Mouse (Mus musculus): ENCODE results near the gene Aaed1. TPM values are rescaled to one million over a fixed set of nuclear protein-coding genes. Genes with fewer than 3 reads are reported as not detected.
"Not testable (repeated sequence)": the region's sequence is repeated elsewhere in the genome, so short reads cannot be mapped to it uniquely, and the experiment has no call there.

Aaed1 gene
- polyA plus RNA-seq, 1 experiment from 2014 or later, result 19.2 TPM

DNA sequence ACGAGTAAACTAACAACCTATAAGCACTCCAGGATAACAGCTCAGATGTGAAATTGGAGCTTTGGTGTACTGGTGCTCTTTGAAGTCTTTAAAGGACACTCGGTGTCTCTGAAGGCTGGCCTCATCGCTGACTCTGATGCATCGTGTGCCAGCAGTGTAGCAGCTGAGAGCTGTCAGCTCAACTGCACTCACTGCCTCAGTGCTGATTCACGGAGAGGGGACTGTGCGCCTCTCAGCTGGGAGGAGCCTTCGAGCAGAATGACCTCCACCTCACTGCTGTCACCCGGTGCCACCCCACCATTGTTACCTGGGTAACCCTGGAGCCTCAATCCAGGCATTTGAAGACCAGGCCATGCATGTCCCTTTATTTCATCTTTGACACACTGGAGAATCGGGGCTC is 45.4 kb downstream of the Aaed1 start:
- no peak overlapping the region for H3K9ac ChIP-seq (replicated peaks)
- H3K27me3 ChIP-seq, result no peaks in the 10 kb centered on the region
- no peaks in the 10 kb centered on the region for H3K9me3 ChIP-seq
- H3K4me3 ChIP-seq, result no peak overlapping the region
- no peak overlapping the region for H3K4me2 ChIP-seq (replicated peaks)
- peak; percentile 62; the same call in 1 of the 2 replicates for ATAC-seq (ENCODE audit: low FRiP score, low read depth)
- no peaks in the 10 kb centered on the region for H3K36me3 ChIP-seq
- H3K27ac ChIP-seq (replicated peaks), result no peak overlapping the region
- 18% methylated on average over 9 of the region's 9 CpGs for WGBS
- no peaks in the 10 kb centered on the region for H3K4me1 ChIP-seq

DNA sequence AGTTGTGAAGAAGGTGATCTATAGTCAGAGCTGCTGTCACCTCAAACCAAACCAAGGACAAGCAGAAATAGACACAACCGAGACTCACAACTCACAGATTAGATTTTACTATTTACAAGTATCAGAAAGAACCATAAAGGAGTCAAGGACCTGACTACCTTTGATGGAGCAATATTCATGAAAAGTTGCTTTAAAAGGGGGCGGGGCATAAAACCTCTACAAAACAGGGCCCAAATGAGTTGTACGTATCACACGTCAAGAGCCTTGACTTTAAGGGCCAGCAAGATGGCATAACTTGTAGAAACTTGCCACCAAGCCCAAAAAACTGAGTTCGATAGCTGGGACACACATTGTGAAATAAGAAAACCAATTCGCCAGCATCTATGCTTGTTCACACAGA is 47.9 kb downstream of the Aaed1 start:
- H3K27me3 ChIP-seq, result no peaks in the 10 kb centered on the region
- H3K9me3 ChIP-seq, result no peaks in the 10 kb centered on the region
- H3K4me2 ChIP-seq (replicated peaks), result no peak overlapping the region
- no peaks in the 10 kb centered on the region for H3K4me1 ChIP-seq
- H3K27ac ChIP-seq (replicated peaks), result no peak overlapping the region
- no peak overlapping the region for H3K9ac ChIP-seq (replicated peaks)
- H3K36me3 ChIP-seq, result no peaks in the 10 kb centered on the region
- 96% methylated on average over 6 of the region's 6 CpGs for WGBS
- no peak for ATAC-seq (ENCODE audit: low FRiP score, low read depth)
- no peak overlapping the region for H3K4me3 ChIP-seq

DNA sequence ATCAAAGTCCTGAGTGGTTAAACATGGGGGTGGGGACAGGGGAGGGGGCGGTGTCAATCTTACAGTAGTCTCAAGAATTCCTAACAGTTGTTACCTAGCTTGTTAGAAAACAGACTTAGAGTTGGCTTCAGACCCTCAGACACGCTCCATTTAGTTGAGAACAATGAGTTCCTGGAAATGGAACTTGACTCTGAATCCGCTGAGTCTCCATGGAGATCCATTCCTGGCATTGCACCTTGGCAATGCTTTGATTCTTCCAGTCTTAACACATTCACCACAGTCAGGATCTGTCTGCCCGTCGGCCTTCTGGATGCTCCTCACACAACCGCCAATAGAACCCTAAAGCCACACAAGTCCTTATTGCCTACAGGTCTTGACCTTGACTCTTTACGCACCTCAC is 52.6 kb downstream of the Aaed1 start:
- H3K27ac ChIP-seq (replicated peaks), result no peak overlapping the region
- no peaks in the 10 kb centered on the region for H3K27me3 ChIP-seq
- H3K4me2 ChIP-seq (replicated peaks), result no peak overlapping the region
- no peaks in the 10 kb centered on the region for H3K36me3 ChIP-seq
- H3K9me3 ChIP-seq, result no peaks in the 10 kb centered on the region
- WGBS, result 79% methylated on average over 7 of the region's 7 CpGs
- peaks cover 7% of the 10 kb centered on the region for H3K4me1 ChIP-seq
- ATAC-seq (ENCODE audit: low FRiP score, low read depth), result no peak
- no peak overlapping the region for H3K9ac ChIP-seq (replicated peaks)
- H3K4me3 ChIP-seq, result no peak overlapping the region

DNA sequence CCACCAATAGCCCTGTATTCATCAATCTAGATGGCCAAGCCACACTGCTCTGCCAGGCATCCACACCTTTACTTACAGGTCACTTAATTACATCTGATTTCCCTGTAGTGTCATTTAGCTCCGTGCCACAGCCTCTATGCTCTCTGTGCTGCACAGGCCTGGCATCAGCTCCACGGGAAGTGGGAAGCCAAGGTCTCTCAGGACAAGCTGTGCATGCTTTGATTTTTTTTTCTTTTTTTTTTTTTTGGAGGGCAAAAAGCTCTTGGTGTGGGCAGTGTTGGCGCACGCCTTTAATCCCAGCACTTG is 54.0 kb downstream of the Aaed1 start:
- H3K9ac ChIP-seq (replicated peaks), result no peak overlapping the region
- peaks cover 7% of the 10 kb centered on the region for H3K4me1 ChIP-seq
- H3K4me3 ChIP-seq, result no peak overlapping the region
- no peak overlapping the region for H3K4me2 ChIP-seq (replicated peaks)
- no peak overlapping the region for H3K27ac ChIP-seq (replicated peaks)
- 59% methylated on average over 4 of the region's 4 CpGs for WGBS
- H3K27me3 ChIP-seq, result no peaks in the 10 kb centered on the region
- H3K9me3 ChIP-seq, result no peaks in the 10 kb centered on the region
- no peak for ATAC-seq (ENCODE audit: low FRiP score, low read depth)
- no peaks in the 10 kb centered on the region for H3K36me3 ChIP-seq

DNA sequence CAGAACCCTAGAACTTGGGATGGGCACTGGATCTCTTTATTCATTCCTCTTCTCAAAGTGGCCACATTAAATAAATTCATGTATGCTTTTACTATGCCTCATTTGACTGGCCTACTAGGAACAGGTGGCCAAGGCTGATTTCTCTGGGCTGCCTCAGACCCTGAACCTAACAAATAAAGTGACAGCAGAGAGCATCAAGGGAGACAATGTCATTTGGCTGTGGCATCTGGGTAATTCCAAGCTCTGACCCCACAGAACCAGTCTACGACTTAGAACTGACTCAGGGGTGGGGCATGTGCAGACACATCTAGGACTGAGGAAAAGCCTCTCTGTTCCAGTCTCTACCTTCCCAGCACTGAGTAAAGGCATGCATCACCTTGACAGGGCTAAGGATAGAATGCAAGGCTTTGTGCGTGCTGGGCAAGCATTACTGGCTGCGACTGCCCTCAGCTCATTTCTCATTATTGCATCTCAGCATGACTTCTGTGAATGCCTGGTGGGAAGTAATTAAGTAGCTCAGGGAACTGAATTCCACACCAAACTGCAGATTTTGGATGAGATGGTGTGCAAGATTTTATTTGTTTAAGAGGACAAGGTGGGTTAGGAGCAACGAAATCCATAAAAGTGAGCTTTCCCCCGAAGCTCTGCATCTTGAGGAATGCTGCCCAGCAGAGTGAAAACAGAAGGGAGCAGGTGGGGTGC is 54.5 kb downstream of the Aaed1 start:
- Histone ChIP-seq H3K27me3 (no peaks in the 10 kb centered on the region), H3K27ac (replicated peaks) (no peak overlapping the region), H3K9me3 (no peaks in the 10 kb centered on the region), H3K9ac (replicated peaks) (no peak overlapping the region), H3K4me3 (no peak overlapping the region), H3K4me2 (replicated peaks) (no peak overlapping the region), H3K36me3 (no peaks in the 10 kb centered on the region), H3K4me1 (peaks cover 7% of the 10 kb centered on the region)
- 17% methylated on average over 5 of the region's 5 CpGs for WGBS
- no peak for ATAC-seq (ENCODE audit: low FRiP score, low read depth)

DNA sequence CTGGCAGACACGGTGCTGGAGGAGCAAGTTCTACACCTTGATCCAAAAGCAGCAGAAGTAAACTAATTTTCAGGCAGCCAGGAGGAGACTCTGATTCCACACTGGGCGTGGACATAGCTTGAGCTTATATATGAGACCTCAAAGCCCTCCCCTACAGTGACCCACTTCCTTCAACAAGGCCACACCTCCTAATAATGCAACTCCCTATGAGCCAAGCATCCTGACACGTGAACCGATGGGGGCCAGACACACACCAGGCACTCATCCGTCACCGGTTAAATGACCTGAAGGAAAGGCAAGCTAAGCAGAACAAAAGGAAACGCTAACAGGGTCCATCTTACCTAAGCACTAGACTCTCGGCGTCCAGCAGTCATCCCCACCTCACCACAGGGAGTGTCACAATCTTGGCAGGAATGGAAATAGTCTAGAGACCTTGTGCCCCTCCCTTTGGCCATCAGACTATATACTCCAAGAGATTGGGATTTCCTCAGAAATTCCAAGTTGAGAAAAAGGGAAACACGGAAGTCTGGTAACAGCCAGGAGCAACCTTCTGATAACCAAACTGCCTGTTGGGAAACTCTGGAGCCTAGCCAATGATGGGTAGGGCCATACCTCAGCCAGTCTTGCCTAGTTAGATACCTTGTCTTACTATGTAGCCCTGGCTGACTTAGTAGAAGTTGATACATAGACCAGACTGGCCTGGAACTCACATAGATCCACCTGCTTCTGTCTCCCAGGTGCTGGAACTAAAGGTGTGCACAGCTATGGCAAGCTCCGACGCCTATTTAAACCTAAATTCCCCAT is 55.3 kb downstream of the Aaed1 start:
- Histone ChIP-seq H3K9me3 (no peaks in the 10 kb centered on the region), H3K4me1 (peaks cover 7% of the 10 kb centered on the region), H3K4me3 (no peak overlapping the region), H3K36me3 (no peaks in the 10 kb centered on the region), H3K9ac (replicated peaks) (no peak overlapping the region), H3K4me2 (replicated peaks) (no peak overlapping the region), H3K27me3 (no peaks in the 10 kb centered on the region), H3K27ac (replicated peaks) (no peak overlapping the region)
- WGBS, result 88% methylated on average over 12 of the region's 12 CpGs
- no peak for ATAC-seq (ENCODE audit: low FRiP score, low read depth)

DNA sequence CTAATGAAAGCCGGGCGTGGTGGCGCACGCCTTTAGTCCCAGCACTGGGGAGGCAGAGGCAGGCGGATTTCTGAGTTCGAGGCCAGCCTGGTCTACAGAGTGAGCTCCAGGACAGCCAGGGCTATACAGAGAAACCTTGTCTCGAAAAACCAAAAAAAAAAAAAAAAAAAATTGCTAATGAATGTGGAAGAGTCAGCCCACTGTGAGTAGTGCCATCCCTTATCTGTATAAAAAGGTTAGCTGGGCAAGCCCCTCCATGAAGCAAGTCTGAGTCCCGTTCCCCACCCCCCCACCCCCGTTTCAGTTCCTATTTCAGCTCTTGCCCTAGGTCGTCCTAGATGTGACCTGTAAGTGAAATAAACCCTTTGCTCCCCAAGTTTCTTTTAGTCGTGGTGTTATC is 58.3 kb downstream of the Aaed1 start:
- H3K4me3 ChIP-seq; H3K9me3 ChIP-seq; H3K27ac ChIP-seq (replicated peaks); H3K9ac ChIP-seq (replicated peaks); H3K4me2 ChIP-seq (replicated peaks); H3K4me1 ChIP-seq; H3K27me3 ChIP-seq; ATAC-seq (ENCODE audit: low FRiP score, low read depth); H3K36me3 ChIP-seq: not testable (repeated sequence)
- 92% methylated on average over 11 of the region's 11 CpGs for WGBS

DNA sequence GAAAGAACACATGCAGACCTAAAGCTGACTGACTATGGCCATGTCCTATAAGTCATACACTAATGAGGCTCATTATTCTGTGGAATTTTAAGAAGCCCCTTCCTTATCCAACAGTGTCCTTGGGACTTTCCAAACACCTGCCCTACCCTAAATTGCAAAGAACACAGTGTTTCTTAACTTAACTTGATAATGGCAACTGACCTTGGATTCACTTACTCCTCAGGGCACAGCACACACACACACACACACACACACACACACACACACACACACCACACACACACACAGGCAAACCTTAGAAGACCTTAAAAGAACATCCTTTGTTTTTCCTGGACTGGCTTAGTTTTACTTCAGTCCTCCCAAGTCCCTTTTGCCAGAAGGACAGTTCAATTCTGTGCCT is 58.8 kb downstream of the Aaed1 start:
- Histone ChIP-seq H3K36me3 (no peaks in the 10 kb centered on the region), H3K9ac (replicated peaks) (no peak overlapping the region), H3K9me3 (no peaks in the 10 kb centered on the region), H3K4me1 (peaks cover 9% of the 10 kb centered on the region), H3K27me3 (peaks cover 1% of the 10 kb centered on the region; the same call in 1 of the 2 replicates), H3K27ac (replicated peaks) (no peak overlapping the region), H3K4me3 (no peak overlapping the region), H3K4me2 (replicated peaks) (no peak overlapping the region)
- ATAC-seq (ENCODE audit: low FRiP score, low read depth), result no peak

DNA sequence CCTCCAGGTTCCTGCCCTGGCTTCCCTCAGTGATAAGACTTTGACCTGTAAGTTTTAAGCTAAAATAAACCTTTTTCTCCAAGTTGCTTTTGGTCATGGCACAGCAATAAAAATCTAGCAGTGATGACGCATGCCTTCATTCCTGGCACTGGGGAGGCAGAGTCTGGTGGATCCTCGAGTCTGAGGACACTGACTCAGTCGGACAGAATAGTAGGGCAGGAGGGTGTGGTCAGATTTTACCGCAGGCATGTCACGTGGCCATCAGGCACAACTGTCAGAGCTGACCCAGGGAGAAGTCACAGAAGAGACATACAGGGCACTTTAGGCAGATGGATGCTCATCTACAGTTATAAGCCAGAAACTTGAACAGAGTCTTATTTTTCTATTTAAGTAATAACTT is 60.4 kb downstream of the Aaed1 start:
- Histone ChIP-seq H3K9ac (replicated peaks) (no peak overlapping the region), H3K4me1 (peaks cover 9% of the 10 kb centered on the region; the same call in 1 of the 2 replicates), H3K27me3 (peaks cover 9% of the 10 kb centered on the region; the same call in 1 of the 2 replicates), H3K4me2 (replicated peaks) (no peak overlapping the region), H3K4me3 (no peak overlapping the region), H3K36me3 (no peaks in the 10 kb centered on the region), H3K27ac (replicated peaks) (no peak overlapping the region), H3K9me3 (no peaks in the 10 kb centered on the region)
- no peak for ATAC-seq (ENCODE audit: low FRiP score, low read depth)
- WGBS, result 79% methylated on average over 5 of the region's 5 CpGs

DNA sequence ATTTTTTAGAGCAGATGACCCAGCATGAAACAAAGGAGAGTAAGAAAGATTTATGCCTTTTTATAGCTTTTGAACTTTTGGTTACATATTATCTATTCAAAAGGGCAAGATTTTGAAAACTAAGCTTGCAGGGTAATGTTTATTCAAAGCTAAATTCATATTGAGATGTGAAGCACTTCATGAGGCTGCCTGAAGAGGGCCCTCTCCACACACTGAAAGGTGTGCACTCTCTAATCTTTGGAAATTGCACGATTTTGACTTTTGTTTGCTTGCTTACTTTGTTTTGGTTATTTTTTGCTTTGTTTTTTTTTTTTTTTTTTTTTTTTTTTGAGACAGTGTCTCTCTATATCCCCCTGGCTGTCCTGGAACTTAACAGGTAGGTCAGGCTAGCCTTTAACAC is 62.1 kb downstream of the Aaed1 start:
- peaks cover 9% of the 10 kb centered on the region; the same call in 1 of the 2 replicates for H3K27me3 ChIP-seq
- no peak overlapping the region for H3K27ac ChIP-seq (replicated peaks)
- H3K4me2 ChIP-seq (replicated peaks), result no peak overlapping the region
- no peaks in the 10 kb centered on the region for H3K36me3 ChIP-seq
- WGBS, result 24% methylated on average over 1 of the region's 1 CpGs
- no peak overlapping the region for H3K9ac ChIP-seq (replicated peaks)
- H3K4me1 ChIP-seq, result peaks cover 9% of the 10 kb centered on the region; the same call in 1 of the 2 replicates
- no peak for ATAC-seq (ENCODE audit: low FRiP score, low read depth)
- H3K4me3 ChIP-seq, result no peak overlapping the region
- no peaks in the 10 kb centered on the region for H3K9me3 ChIP-seq

DNA sequence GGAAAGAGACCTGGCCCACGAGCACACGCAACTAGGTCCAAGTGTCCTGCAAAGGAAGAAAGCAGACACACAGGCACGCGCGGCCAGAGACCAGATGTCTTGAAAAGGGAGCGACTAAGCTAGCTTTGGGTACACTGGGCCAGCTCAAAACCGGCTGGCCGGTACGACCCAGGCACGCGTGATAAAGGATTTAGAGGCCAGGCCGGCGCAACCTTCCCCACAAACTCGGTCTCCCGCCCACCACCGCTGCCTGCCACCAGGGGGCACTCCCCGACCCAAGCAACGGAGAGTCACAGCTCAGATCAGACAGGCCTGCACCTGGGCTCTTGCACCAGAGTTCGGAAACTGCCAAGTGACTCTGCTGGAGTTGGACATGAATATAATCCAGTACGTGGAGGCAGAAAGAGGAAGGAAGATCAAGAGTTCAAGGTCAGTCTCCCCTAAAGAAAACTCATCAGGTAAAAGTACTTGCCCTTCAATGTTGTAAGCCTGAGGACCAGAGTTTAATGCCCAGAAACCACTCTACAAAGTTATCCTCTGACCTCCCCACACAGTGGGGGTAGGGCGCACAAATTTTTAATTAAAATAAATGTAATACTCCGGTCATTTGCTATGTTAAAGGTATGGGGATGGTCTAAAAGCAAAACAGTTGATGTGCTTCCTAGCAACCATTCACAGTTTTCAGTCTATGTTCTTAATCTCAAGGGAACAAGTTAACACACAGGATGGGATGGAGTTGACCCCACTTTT is 63.6 kb downstream of the Aaed1 start:
- H3K9me3 ChIP-seq, result no peaks in the 10 kb centered on the region
- peak overlapping the region; percentile 54 for H3K9ac ChIP-seq (replicated peaks)
- WGBS, result 7% methylated on average over 22 of the region's 22 CpGs
- peaks cover 9% of the 10 kb centered on the region; the same call in 1 of the 2 replicates for H3K4me1 ChIP-seq
- H3K36me3 ChIP-seq, result no peaks in the 10 kb centered on the region
- H3K4me2 ChIP-seq (replicated peaks), result peak overlapping the region; percentile 88
- no peak overlapping the region for H3K27ac ChIP-seq (replicated peaks)
- ATAC-seq (ENCODE audit: low FRiP score, low read depth), result peak; percentile 87
- H3K4me3 ChIP-seq, result peak overlapping the region; percentile 46
- peaks cover 9% of the 10 kb centered on the region; the same call in 1 of the 2 replicates for H3K27me3 ChIP-seq

DNA sequence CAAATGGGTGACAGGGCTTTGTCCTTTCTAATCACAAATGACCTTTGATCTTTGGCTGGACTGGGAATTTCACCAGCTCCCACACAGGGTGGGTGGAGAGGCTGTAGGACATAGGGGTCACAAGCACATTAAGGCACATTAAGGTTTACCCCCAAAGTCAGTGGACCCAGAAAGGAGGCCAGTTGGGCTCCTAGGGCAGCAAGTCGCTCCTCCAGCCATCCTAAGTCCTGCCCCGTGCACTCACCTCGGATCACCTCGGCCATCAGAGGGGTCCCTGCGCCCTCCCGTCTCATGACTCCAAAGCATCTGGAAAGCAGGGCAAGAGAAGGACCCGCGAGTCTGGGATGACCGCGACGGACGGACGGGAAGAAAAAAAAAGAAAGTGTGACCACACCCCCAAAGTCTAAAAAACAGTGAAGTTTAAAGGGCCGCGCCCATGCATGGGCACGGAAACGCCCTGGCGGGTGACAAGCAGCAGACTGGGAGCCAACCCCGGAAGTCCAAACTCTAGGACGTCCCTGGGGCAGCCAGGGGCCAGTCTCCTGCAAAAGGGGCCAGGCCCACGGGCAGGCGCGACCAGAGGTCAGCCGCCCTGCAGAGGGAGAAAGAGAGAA is 64.2 kb downstream of the Aaed1 start:
- Histone ChIP-seq H3K9me3 (no peaks in the 10 kb centered on the region), H3K4me2 (replicated peaks) (peak overlapping the region; percentile 88), H3K27ac (replicated peaks) (no peak overlapping the region), H3K4me1 (peaks cover 9% of the 10 kb centered on the region; the same call in 1 of the 2 replicates), H3K27me3 (peaks cover 9% of the 10 kb centered on the region; the same call in 1 of the 2 replicates), H3K9ac (replicated peaks) (peak overlapping the region; percentile 54), H3K4me3 (peak overlapping the region; percentile 46), H3K36me3 (no peaks in the 10 kb centered on the region)
- peak; percentile 75 for ATAC-seq (ENCODE audit: low FRiP score, low read depth)
- 1% methylated on average over 24 of the region's 24 CpGs for WGBS
